Mouse (Mus musculus): Measurements from ENCODE around the gene 1600002K03Rik.

DNA sequence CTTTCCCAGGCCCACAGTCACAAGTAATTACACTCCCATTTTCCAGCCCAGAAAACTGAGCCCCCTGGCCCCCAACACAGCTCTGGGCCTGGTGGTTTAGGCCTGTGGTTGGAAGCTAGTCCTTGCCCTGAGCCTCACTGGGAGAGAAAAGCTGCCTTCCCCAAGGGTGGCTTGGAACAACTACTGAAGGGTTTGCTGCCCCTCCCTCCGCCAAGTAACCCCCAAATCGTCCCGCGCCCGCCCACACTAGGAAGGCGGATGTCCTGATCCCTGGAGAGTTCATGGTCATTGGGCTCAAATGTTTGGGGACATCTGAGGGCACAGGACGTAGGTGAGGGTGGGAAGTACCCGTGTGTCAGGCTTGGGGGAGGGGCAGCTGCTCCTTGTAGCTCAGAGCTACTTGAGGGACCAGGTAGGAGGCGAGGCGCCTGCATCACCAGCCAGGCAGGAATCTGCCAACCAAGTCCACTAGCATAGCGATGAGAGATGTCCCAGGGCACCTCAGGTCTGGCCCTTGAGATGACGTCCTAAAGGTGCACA, 13.7 kb upstream of the 1600002K03Rik start:
- no peak for TF ChIP-seq CTCF (IDR thresholded peaks at IDR 0.05)
- no peak for TF ChIP-seq EP300 (IDR thresholded peaks at IDR 0.05; ENCODE audit: insufficient read depth, low read depth, low read length)
